Mouse (Mus musculus) limb, embryonic 13.5 days (tissue): Measurements from ENCODE around the gene Naa60. TPM values are rescaled to one million over a fixed set of nuclear protein-coding genes. Genes with fewer than 3 reads are reported as not detected.
A peak's percentile ranks its signal among the peaks of the same experiment; 100 is the strongest.
"Not testable (repeated sequence)": the region's sequence is repeated elsewhere in the genome, so short reads cannot be mapped to it uniquely, and the experiment has no call there.

Source experiments
- ATAC-seq: fragments of 200-750 bp; cut with Nextera tagmentation; 2 replicates; pipeline ENCODE4 v1.8.0; 2017; ENCODE audit warnings: low read depth, moderate number of reproducible peaks, moderate TSS enrichment; ENCODE audit not compliant: low FRiP score
- H3K27ac ChIP-seq: fragments of 300-500 bp; sonication (generic); 2 replicates; pipeline ENCODE4 v1.5.1; 2015; ENCODE audit warnings: inconsistent platforms, mild to moderate bottlenecking, moderate library complexity
- H3K27me3 ChIP-seq: fragments of 300-500 bp; sonication (generic); 2 replicates; pipeline ENCODE4 v1.6.1; 2015; ENCODE audit warnings: mild to moderate bottlenecking, inconsistent platforms
- H3K36me3 ChIP-seq: fragments of 300-500 bp; sonication (generic); 2 replicates; pipeline ENCODE4 v1.6.1; 2015; ENCODE audit warnings: inconsistent platforms, mild to moderate bottlenecking, moderate library complexity
- H3K4me1 ChIP-seq: fragments of 300-500 bp; sonication (generic); 2 replicates; pipeline ENCODE4 v1.6.1; 2015; ENCODE audit warnings: inconsistent platforms
- H3K4me2 ChIP-seq: fragments of 300-500 bp; sonication (generic); replicated peaks from 2 replicates; pipeline ENCODE4 v1.6.1; 2015; ENCODE audit warnings: inconsistent platforms, mild to moderate bottlenecking, moderate library complexity
- H3K4me3 ChIP-seq: fragments of 300-500 bp; sonication (generic); 2 replicates; pipeline ENCODE4 v1.5.1; 2015; ENCODE audit warnings: moderate library complexity, mild to moderate bottlenecking, inconsistent platforms
- H3K9ac ChIP-seq: fragments of 300-500 bp; sonication (generic); 2 replicates; pipeline ENCODE4 v1.6.1; 2015; ENCODE audit warnings: mild to moderate bottlenecking, inconsistent platforms
- H3K9me3 ChIP-seq: fragments of 300-500 bp; sonication (generic); 2 replicates; pipeline ENCODE4 v1.6.1; 2016; ENCODE audit warnings: inconsistent platforms
- WGBS: fragments of 180-500 bp; shearing (Covaris S2); methylation state at CpG from one replicate; pipeline ENCODE4 v1.1.7; 2015; 5-methylcytosine and 5-hydroxymethylcytosine counted together
- polyA plus RNA-seq: library from polyadenylated mRNA; unstranded; fragments of >200 nt; fragmentation: Nextera tagmentation; extraction: Ambion mirVana; gene quantifications from 2 replicates; pipeline ENCODE4 v1.2.1, GENCODE M21; 2015

The Naa60 gene
- polyA plus RNA-seq, 1 experiment from 2014 or later = 59.1 TPM

GRCm38 (mm10) chr16:3851301-3851700, 20.9 kb upstream of the Naa60 start:
- not testable (repeated sequence) for H3K27me3 ChIP-seq, H3K4me1 ChIP-seq, H3K9ac ChIP-seq, ATAC-seq, H3K9me3 ChIP-seq, H3K4me2 ChIP-seq, H3K4me3 ChIP-seq, H3K27ac ChIP-seq, H3K36me3 ChIP-seq
- WGBS = 81% methylated on average over 13 of the region's 13 CpGs

GRCm38 (mm10) chr16:3852586-3852985, 19.6 kb upstream of the Naa60 start:
- WGBS = 28% methylated on average over 12 of the region's 12 CpGs
- Histone ChIP-seq H3K9ac (no peak overlapping the region), H3K9me3 (no peaks in the 10 kb centered on the region), H3K27ac (no peak overlapping the region), H3K4me2 (no peak overlapping the region), H3K27me3 (no peaks in the 10 kb centered on the region), H3K36me3 (0 out of 2 replicates have a peak, but pooled peaks cover 6% of the 10 kb centered on the region), H3K4me3 (no peak overlapping the region), H3K4me1 (peaks cover 5% of the 10 kb centered on the region)
- ATAC-seq = no peak

GRCm38 (mm10) chr16:3854437-3855182, 17.6 kb upstream of the Naa60 start:
- H3K4me2 ChIP-seq = no peak overlapping the region
- H3K27me3 ChIP-seq = no peaks in the 10 kb centered on the region
- H3K9me3 ChIP-seq = no peaks in the 10 kb centered on the region
- H3K36me3 ChIP-seq = 0 out of 2 replicates have a peak, but pooled peaks cover 6% of the 10 kb centered on the region
- no peak overlapping the region for H3K27ac ChIP-seq
- no peak overlapping the region for H3K4me3 ChIP-seq
- no peak overlapping the region for H3K9ac ChIP-seq
- WGBS = 74% methylated on average over 11 of the region's 11 CpGs
- no peak for ATAC-seq
- no peaks in the 10 kb centered on the region for H3K4me1 ChIP-seq

GRCm38 (mm10) chr16:3855776-3856175, 16.4 kb upstream of the Naa60 start:
- ATAC-seq = no peak
- H3K4me3 ChIP-seq = no peak overlapping the region
- no peak overlapping the region for H3K9ac ChIP-seq
- H3K9me3 ChIP-seq = no peaks in the 10 kb centered on the region
- H3K36me3 ChIP-seq = peaks cover 10% of the 10 kb centered on the region
- H3K27ac ChIP-seq = no peak overlapping the region
- H3K4me1 ChIP-seq = no peaks in the 10 kb centered on the region
- no peak overlapping the region for H3K4me2 ChIP-seq
- 89% methylated on average over 1 of the region's 1 CpGs for WGBS
- no peaks in the 10 kb centered on the region for H3K27me3 ChIP-seq

- no peak for ATAC-seq
- no peaks in the 10 kb centered on the region for H3K27me3 ChIP-seq
- H3K4me2 ChIP-seq = no peak overlapping the region
- H3K4me1 ChIP-seq = no peaks in the 10 kb centered on the region
- H3K9me3 ChIP-seq = no peaks in the 10 kb centered on the region
- no peak overlapping the region for H3K27ac ChIP-seq
- peaks cover 32% of the 10 kb centered on the region for H3K36me3 ChIP-seq
- H3K9ac ChIP-seq = no peak overlapping the region
- 94% methylated on average over 4 of the region's 4 CpGs for WGBS
- H3K4me3 ChIP-seq = no peak overlapping the region
Observed at GRCm38 (mm10) chr16:3859254-3859653, 12.9 kb upstream of the Naa60 start.

- ATAC-seq = no peak
- Histone ChIP-seq H3K9me3 (no peaks in the 10 kb centered on the region), H3K4me1 (peaks cover 14% of the 10 kb centered on the region), H3K36me3 (peaks cover 24% of the 10 kb centered on the region), H3K4me2 (peak overlapping the region; percentile 94), H3K9ac (peak overlapping the region; percentile 74), H3K27me3 (no peaks in the 10 kb centered on the region), H3K4me3 (peak overlapping the region; percentile 58), H3K27ac (no peak overlapping the region)
- under 1% methylated on average over 16 of the region's 16 CpGs for WGBS
Observed at GRCm38 (mm10) chr16:3871815-3872214, 360 bp upstream of the Naa60 start.

- no peak overlapping the region for H3K4me3 ChIP-seq
- WGBS = 93% methylated on average over 4 of the region's 4 CpGs
Observed at GRCm38 (mm10) chr16:3876346-3876745, 4.2 kb downstream of the Naa60 start.

GRCm38 (mm10) chr16:3884201-3885064, 12.3 kb downstream of the Naa60 start, which contains the start of the genes Zfp597 and Gm20695:
Zfp597 (minus strand) TSS chr16:3884561.
Gm20695 (plus strand) TSS chr16:3884648.
- peak within 1 kb of the TSS; percentile 66; the same call in 1 of the 2 replicates for H3K27ac ChIP-seq
- WGBS = 0% methylated on average over 88 of the region's 88 CpGs

More at GRCm38 (mm10) chr16:3876346-3876745, 4.2 kb downstream of the Naa60 start:
- Histone ChIP-seq H3K9ac (no peak overlapping the region), H3K27me3 (no peaks in the 10 kb centered on the region), H3K9me3 (no peaks in the 10 kb centered on the region), H3K4me2 (no peak overlapping the region), H3K27ac (no peak overlapping the region), H3K36me3 (peaks cover 22% of the 10 kb centered on the region), H3K4me1 (peaks cover 11% of the 10 kb centered on the region)
- ATAC-seq = no peak

GRCm38 (mm10) chr16:3885065-3885670, 13.0 kb downstream of the Naa60 start:
- Histone ChIP-seq H3K36me3 (peaks cover 9% of the 10 kb centered on the region; the same call in 1 of the 2 replicates), H3K4me3 (peak overlapping the region; percentile 87), H3K4me2 (peak overlapping the region; percentile 78), H3K27me3 (no peaks in the 10 kb centered on the region), H3K9me3 (no peaks in the 10 kb centered on the region), H3K27ac (peak overlapping the region; percentile 66; the same call in 1 of the 2 replicates), H3K4me1 (peaks cover 16% of the 10 kb centered on the region), H3K9ac (peak overlapping the region; percentile 86)
- ATAC-seq = no peak
- WGBS = 2% methylated on average over 10 of the region's 10 CpGs

More at GRCm38 (mm10) chr16:3884201-3885064, 12.3 kb downstream of the Naa60 start, which contains the start of the genes Zfp597 and Gm20695:
- peak; percentile 99 for ATAC-seq
- peak within 1 kb of the TSS; percentile 86 for H3K9ac ChIP-seq
- H3K4me1 ChIP-seq = peaks cover 16% of the 10 kb centered on the region
- peaks cover 11% of the 10 kb centered on the region for H3K36me3 ChIP-seq
- no peaks in the 10 kb centered on the region for H3K27me3 ChIP-seq
- peak within 1 kb of the TSS; percentile 87 for H3K4me3 ChIP-seq
- peak within 1 kb of the TSS; percentile 78 for H3K4me2 ChIP-seq
- no peaks in the 10 kb centered on the region for H3K9me3 ChIP-seq

- Histone ChIP-seq H3K4me2 (no peak overlapping the region), H3K9ac (no peak overlapping the region), H3K36me3 (peaks cover 26% of the 10 kb centered on the region), H3K4me1 (no peaks in the 10 kb centered on the region), H3K9me3 (no peaks in the 10 kb centered on the region), H3K27ac (no peak overlapping the region), H3K27me3 (no peaks in the 10 kb centered on the region), H3K4me3 (no peak overlapping the region)
- no peak for ATAC-seq
- 94% methylated on average over 14 of the region's 14 CpGs for WGBS
Observed at GRCm38 (mm10) chr16:3891621-3892295, 19.6 kb downstream of the Naa60 start.

GRCm38 (mm10) chr16:3893739-3894138, 21.6 kb downstream of the Naa60 start:
- Histone ChIP-seq H3K9me3 (no peaks in the 10 kb centered on the region), H3K4me1 (no peaks in the 10 kb centered on the region), H3K27me3 (no peaks in the 10 kb centered on the region), H3K36me3 (peaks cover 42% of the 10 kb centered on the region), H3K4me2 (no peak overlapping the region), H3K27ac (no peak overlapping the region), H3K9ac (no peak overlapping the region), H3K4me3 (no peak overlapping the region)
- no peak for ATAC-seq
- 58% methylated on average over 3 of the region's 3 CpGs for WGBS
